Mouse (Mus musculus) limb, embryonic 15.5 days (tissue): ENCODE data around the gene Ssh1. TPM values are rescaled to one million over a fixed set of nuclear protein-coding genes. Genes with fewer than 3 reads are reported as not detected.

Experiments
- ATAC-seq: fragments of 200-750 bp; cut with Nextera tagmentation; 2 replicates; pipeline ENCODE4 v1.8.0; 2017; ENCODE audit warnings: low read depth, moderate TSS enrichment; ENCODE audit not compliant: insufficient number of reproducible peaks, low FRiP score, low TSS enrichment
- H3K27ac ChIP-seq: fragments of 300-500 bp; sonication (generic); 2 replicates; pipeline ENCODE4 v1.5.1; 2015; ENCODE audit warnings: moderate library complexity, mild to moderate bottlenecking, inconsistent platforms
- H3K27me3 ChIP-seq: fragments of 300-500 bp; sonication (generic); 2 replicates; pipeline ENCODE4 v1.6.1; 2015; ENCODE audit warnings: inconsistent platforms
- H3K36me3 ChIP-seq: fragments of 300-500 bp; sonication (generic); 2 replicates; pipeline ENCODE4 v1.6.1; 2015; ENCODE audit warnings: inconsistent platforms
- H3K4me1 ChIP-seq: fragments of 300-500 bp; sonication (generic); 2 replicates; pipeline ENCODE4 v1.6.1; 2015; ENCODE audit warnings: inconsistent platforms
- H3K4me2 ChIP-seq: fragments of 300-500 bp; sonication (generic); 2 replicates; pipeline ENCODE4 v1.6.1; 2015; ENCODE audit warnings: mild to moderate bottlenecking, inconsistent platforms
- H3K4me3 ChIP-seq: fragments of 300-500 bp; sonication (generic); 2 replicates; pipeline ENCODE4 v1.5.1; 2015; ENCODE audit warnings: mild to moderate bottlenecking, inconsistent platforms
- H3K9ac ChIP-seq: fragments of 300-500 bp; sonication (generic); 2 replicates; pipeline ENCODE4 v1.6.1; 2015; ENCODE audit warnings: inconsistent platforms
- H3K9me3 ChIP-seq: fragments of 300-500 bp; sonication (generic); 2 replicates; pipeline ENCODE4 v1.6.1; 2016; ENCODE audit warnings: inconsistent platforms
- WGBS: fragments of 180-500 bp; shearing (Covaris S2); methylation state at CpG from one replicate; pipeline ENCODE4 v1.1.7; 2015; 5-methylcytosine and 5-hydroxymethylcytosine counted together
- polyA plus RNA-seq: library from polyadenylated mRNA; unstranded; fragments of >200 nt; fragmentation: Nextera tagmentation; extraction: Ambion mirVana; gene quantifications from 2 replicates; pipeline ENCODE4 v1.2.1, GENCODE M21; 2015

The Ssh1 gene
- polyA plus RNA-seq, 1 experiment from 2014 or later: 13.2 TPM

DNA sequence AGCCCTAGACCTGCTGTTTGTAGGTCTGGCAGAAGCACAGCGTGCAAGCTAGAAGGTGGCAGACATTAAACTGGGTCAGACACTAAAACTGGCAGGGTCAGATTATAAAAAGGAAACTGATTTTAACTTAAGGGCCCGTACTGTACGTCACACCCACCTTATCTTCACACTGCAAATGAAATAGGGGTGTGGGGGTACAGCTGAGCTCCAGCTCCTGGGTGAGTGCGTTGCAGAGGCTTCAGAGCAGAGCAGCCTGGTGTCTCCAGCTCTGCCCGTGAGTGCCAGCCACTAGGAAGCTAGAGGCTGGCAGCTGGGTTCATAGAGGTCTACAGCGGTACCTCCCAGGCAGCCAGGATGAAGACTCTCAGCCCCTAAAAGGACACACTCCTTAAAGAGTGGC, 91.7 kb downstream of the Ssh1 start:
- Histone ChIP-seq H3K9ac (no peak overlapping the region), H3K4me2 (no peak overlapping the region), H3K4me3 (no peak overlapping the region), H3K27ac (no peak overlapping the region), H3K9me3 (no peaks in the 10 kb centered on the region), H3K36me3 (no peaks in the 10 kb centered on the region), H3K27me3 (no peaks in the 10 kb centered on the region), H3K4me1 (peaks cover 26% of the 10 kb centered on the region)
- WGBS: 62% methylated on average over 6 of the region's 6 CpGs
- no peak for ATAC-seq

DNA sequence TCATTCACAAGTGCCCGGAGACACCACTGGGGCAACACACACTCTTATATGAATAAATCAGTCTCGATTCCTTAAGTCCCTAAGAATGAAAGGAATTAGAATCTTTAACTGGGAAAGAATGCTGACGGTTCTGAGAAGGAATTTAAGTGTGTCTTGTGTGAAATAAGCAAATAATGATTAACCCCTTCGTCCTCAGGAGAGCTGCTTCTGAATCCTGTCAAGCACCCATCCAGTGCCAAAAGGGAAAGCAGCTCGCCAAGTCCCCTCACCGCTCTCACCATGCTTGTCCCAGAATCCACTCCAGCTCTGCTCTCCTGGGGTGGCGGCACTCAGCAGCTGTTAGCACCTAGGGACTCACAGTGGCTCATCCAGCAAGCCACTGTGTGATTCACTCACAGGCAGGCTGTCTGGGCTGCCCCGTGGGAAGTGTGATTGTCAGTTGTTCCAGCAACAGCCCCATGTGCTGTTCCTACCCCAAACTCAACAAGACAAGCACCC, 92.6 kb downstream of the Ssh1 start:
- no peak overlapping the region for H3K4me3 ChIP-seq
- no peak overlapping the region for H3K9ac ChIP-seq
- H3K4me1 ChIP-seq: peaks cover 23% of the 10 kb centered on the region
- no peak overlapping the region for H3K4me2 ChIP-seq
- no peaks in the 10 kb centered on the region for H3K27me3 ChIP-seq
- 41% methylated on average over 8 of the region's 8 CpGs for WGBS
- peak overlapping the region; percentile 11; the same call in 1 of the 2 replicates for H3K27ac ChIP-seq
- ATAC-seq: no peak
- no peaks in the 10 kb centered on the region for H3K9me3 ChIP-seq
- H3K36me3 ChIP-seq: no peaks in the 10 kb centered on the region

DNA sequence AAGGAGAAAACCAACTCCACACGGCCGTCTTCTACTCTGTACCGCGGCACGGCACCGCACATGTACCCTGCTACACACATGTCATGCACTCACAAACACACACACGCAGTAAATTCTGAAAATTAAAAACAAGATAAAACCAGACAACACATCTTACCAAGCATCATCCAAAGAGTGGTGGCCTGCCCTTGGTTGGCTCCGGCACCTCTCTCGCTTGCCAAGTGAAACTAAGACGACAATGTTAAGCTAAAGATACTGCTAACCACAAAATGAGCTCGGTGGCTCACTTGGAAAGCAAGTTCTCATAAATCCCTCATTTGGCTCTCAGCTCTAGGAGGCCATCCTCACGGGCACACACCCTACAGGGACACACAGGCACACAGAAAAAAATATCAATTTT, 94.2 kb downstream of the Ssh1 start:
- no peak for ATAC-seq
- H3K4me2 ChIP-seq: no peak overlapping the region
- H3K9ac ChIP-seq: no peak overlapping the region
- H3K27ac ChIP-seq: no peak overlapping the region
- H3K9me3 ChIP-seq: no peaks in the 10 kb centered on the region
- H3K4me3 ChIP-seq: no peak overlapping the region
- H3K27me3 ChIP-seq: no peaks in the 10 kb centered on the region
- no peaks in the 10 kb centered on the region for H3K36me3 ChIP-seq
- WGBS: 79% methylated on average over 12 of the region's 12 CpGs
- H3K4me1 ChIP-seq: peaks cover 22% of the 10 kb centered on the region

DNA sequence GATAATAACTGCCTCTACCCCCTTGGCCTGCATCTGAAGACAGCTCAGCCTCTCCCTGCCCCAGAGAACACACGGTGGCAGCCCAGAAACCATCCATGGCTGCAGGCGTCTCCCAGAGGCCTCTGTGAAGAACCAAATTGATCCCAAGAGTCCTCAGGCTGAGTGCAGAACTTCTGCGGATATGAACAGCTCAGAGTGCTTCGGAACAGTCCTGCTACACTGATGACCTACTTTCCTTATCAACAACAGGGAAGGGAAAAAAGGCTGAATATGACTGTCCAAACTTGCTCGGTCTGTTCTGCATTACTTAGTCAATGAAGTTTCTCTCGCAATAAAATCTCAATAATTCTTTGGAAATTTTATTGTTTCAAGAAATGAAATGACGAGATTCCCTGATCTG, 101.7 kb downstream of the Ssh1 start:
- Histone ChIP-seq H3K36me3 (no peaks in the 10 kb centered on the region), H3K27ac (no peak overlapping the region), H3K4me2 (no peak overlapping the region), H3K4me1 (peaks cover 39% of the 10 kb centered on the region), H3K9me3 (no peaks in the 10 kb centered on the region), H3K9ac (no peak overlapping the region), H3K27me3 (no peaks in the 10 kb centered on the region), H3K4me3 (no peak overlapping the region)
- WGBS: 71% methylated on average over 7 of the region's 7 CpGs
- ATAC-seq: no peak

DNA sequence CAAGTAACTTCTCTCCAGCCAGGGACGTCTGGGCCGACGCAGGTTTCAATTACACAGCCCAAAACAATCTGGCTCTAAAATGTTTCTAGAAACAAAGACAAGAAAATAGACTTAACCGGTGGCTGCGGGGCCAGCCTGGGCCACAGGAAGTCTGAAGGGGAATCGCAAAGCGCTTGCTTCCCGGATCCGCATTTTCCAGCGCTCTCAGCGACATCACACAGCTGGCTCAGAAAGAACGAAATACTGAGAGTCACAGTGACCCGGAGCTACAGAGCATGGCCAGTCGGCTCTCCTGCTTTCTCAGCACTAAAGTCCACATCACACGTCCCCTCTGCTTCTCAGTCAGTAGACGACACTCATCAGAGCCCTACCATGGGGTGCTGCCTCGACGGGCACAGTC, 102.8 kb downstream of the Ssh1 start:
- H3K27ac ChIP-seq: 0 out of 2 replicates have a peak overlapping the region, but pooled peaks have one; percentile 9

DNA sequence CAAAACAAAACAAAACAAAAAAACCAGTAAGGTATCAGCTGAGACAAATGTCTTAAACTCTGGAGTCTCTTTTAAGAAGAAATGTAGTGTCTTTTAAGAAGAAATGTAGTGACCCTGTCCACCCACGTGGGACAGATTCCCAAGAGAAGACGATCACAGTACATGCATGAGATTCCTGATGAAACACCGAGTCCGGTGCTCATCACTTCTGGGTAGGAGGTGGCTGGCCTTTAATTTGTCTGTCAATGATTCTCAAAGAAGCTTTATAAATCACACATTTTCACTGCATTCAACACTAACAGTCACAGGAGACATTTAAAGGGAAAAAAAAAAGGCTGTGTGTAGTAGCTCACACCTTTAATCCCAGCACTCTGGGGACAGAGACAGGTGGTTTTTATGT, 103.8 kb downstream of the Ssh1 start:
- Histone ChIP-seq H3K9me3 (no peaks in the 10 kb centered on the region), H3K27me3 (no peaks in the 10 kb centered on the region), H3K9ac (no peak overlapping the region), H3K4me3 (no peak overlapping the region), H3K27ac (no peak overlapping the region), H3K4me1 (peaks cover 39% of the 10 kb centered on the region), H3K4me2 (no peak overlapping the region), H3K36me3 (no peaks in the 10 kb centered on the region)
- ATAC-seq: no peak
- WGBS: 36% methylated on average over 4 of the region's 4 CpGs

More for the DNA sequence above, 102.8 kb downstream of the Ssh1 start:
- no peak overlapping the region for H3K4me2 ChIP-seq
- 75% methylated on average over 18 of the region's 18 CpGs for WGBS
- H3K9ac ChIP-seq: no peak overlapping the region
- peaks cover 37% of the 10 kb centered on the region for H3K4me1 ChIP-seq
- no peaks in the 10 kb centered on the region for H3K9me3 ChIP-seq
- H3K36me3 ChIP-seq: no peaks in the 10 kb centered on the region
- no peak overlapping the region for H3K4me3 ChIP-seq
- no peaks in the 10 kb centered on the region for H3K27me3 ChIP-seq
- no peak for ATAC-seq

DNA sequence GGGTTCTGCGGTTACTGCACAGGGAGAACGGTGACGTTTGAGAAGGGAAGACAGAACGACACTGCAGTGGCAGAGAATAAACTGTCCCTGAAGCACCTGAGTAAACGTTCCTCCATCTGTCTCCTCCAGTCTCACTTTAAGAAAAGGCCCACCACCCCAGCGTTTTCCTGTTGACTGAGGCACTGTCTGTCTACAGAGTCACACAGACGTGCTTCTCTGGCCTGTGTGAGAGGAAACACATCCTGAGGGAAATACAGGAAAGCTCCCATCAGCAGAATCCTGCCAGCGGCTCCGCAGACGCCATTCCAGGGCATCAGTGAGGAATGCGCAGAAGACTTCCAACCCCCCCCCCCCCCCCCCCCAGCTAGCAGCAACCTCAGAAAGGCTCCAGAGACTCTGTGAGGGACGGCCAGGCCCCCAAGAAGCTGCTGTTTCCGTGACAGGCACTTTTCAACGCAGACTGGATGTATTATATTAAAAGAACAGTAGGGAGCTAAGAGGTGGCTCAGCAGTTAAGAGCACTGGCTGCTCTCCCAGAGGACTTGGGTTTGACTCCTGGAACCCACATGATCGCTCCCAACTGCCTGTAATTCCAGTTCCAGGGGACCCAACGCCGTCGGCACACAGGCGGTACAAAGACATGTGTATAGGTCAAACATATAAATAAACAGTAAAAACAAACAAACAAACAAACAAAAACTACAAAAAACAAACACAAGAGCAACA, 104.3 kb downstream of the Ssh1 start:
- Histone ChIP-seq H3K9ac (no peak overlapping the region), H3K4me1 (peaks cover 39% of the 10 kb centered on the region)
- no peak for ATAC-seq

DNA sequence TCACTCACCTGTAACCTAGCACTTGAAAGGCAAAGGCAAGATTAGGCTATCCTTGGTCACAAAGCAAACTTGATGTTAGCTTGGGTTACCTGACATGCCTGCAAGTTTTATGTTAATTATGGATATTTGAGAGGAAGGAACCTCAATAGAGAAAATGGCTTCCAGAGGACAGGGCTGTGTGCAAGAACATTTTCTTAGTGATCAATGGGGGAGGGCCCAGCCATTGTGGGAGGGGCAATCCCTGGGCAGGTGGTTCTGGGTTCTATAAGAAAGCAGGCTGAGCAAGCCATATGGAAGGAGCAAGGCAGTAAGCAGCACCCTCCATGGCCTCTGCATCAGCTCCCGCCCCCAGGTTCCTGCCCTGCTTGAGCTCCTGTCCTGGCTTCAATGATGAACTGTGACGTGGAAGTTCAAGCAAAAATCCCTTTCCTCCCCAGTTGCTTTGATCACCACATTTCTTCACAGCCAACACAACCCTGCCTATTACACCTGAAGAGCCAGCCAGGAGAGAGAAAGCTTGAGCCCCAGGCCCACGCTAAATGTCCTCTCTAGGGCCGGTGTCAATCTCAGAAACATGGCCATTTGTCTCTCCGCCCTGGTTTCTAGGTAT, 105.4 kb downstream of the Ssh1 start:
- Histone ChIP-seq H3K36me3 (no peaks in the 10 kb centered on the region), H3K9me3 (no peaks in the 10 kb centered on the region), H3K4me2 (no peak overlapping the region), H3K4me3 (no peak overlapping the region), H3K27ac (peak overlapping the region; percentile 64; the same call in 1 of the 2 replicates), H3K4me1 (peaks cover 43% of the 10 kb centered on the region), H3K9ac (no peak overlapping the region), H3K27me3 (no peaks in the 10 kb centered on the region)
- 84% methylated on average over 5 of the region's 5 CpGs for WGBS
- no peak for ATAC-seq

More for the DNA sequence above, 104.3 kb downstream of the Ssh1 start:
- Histone ChIP-seq H3K4me2 (no peak overlapping the region; the same call in 1 of the 2 replicates), H3K27ac (peak overlapping the region; percentile 64), H3K36me3 (no peaks in the 10 kb centered on the region), H3K9me3 (no peaks in the 10 kb centered on the region), H3K4me3 (no peak overlapping the region), H3K27me3 (no peaks in the 10 kb centered on the region)
- WGBS: 13% methylated on average over 19 of the region's 19 CpGs

DNA sequence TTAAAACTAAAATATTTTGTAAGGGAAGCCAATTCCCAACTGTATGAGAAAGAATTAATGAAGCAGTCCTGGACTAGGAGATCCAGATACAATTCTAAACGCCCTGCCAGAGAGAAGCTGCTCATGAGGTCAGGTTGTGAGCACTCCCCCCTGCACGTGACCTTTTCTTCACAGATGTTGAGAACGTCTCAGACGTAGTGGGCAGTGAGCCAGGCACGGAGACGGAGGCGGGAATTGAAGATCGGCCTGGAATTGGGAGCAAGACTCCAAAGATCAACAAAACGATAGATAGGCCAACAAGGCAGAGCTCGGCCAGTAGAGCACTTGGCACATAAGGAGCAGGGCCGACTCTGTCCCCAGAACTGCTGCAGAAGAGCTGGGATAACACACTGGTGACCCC, 106.6 kb downstream of the Ssh1 start:
- H3K27me3 ChIP-seq: no peaks in the 10 kb centered on the region
- H3K9ac ChIP-seq: no peak overlapping the region
- no peaks in the 10 kb centered on the region for H3K9me3 ChIP-seq
- H3K27ac ChIP-seq: no peak overlapping the region
- H3K4me1 ChIP-seq: peaks cover 54% of the 10 kb centered on the region
- no peak for ATAC-seq
- no peak overlapping the region for H3K4me2 ChIP-seq
- no peaks in the 10 kb centered on the region for H3K36me3 ChIP-seq
- H3K4me3 ChIP-seq: no peak overlapping the region
- 40% methylated on average over 11 of the region's 11 CpGs for WGBS

Other genes with a start within 250 kb of the Ssh1 start
- 38.4 and 45.9 TPM in 2 replicates for gene Sart3, start 221.4 kb downstream of the Ssh1 start, polyA plus RNA-seq
- 91.0 and 99.0 TPM in 2 replicates for gene Iscu, start 221.1 kb downstream of the Ssh1 start, polyA plus RNA-seq
- 202 and 204 TPM in 2 replicates for gene Tmem119, start 193.4 kb downstream of the Ssh1 start, polyA plus RNA-seq
- gene Selplg, start 161.2 kb downstream of the Ssh1 start, polyA plus RNA-seq: 5.5 and 8.3 TPM in 2 replicates
- gene Coro1c, start 85.1 kb downstream of the Ssh1 start, polyA plus RNA-seq: 98.4 and 105 TPM in 2 replicates
- not detected in 2 replicates for gene Dao, start 9.8 kb upstream of the Ssh1 start, polyA plus RNA-seq
- gene Usp30, start 71.6 kb upstream of the Ssh1 start, polyA plus RNA-seq: 11.8 and 11.9 TPM in 2 replicates
- gene Svop, start 97.7 kb upstream of the Ssh1 start, polyA plus RNA-seq: 0.12 and 0.24 TPM in 2 replicates
- 10.0 and 10.4 TPM in 2 replicates for gene Alkbh2, start 134.3 kb upstream of the Ssh1 start, polyA plus RNA-seq
- gene Ung, start 136.5 kb upstream of the Ssh1 start, polyA plus RNA-seq: 35.3 and 38.3 TPM in 2 replicates
- 1.7 and 2.5 TPM in 2 replicates for gene Acacb, start 152.6 kb upstream of the Ssh1 start, polyA plus RNA-seq